Mouse (Mus musculus) lung, postnatal 0 days (tissue): ENCODE measurements at regions not wholly inside any gene's neighbourhood (a gene's known extent, or its start where the extent isn't known, plus 50 kb on each side); places are given as distances from the start of the nearest gene placed in this dataset.
A peak's percentile ranks its signal among the peaks of the same experiment; 100 is the strongest.

ENCODE experiments used
- ATAC-seq: fragments of 200-750 bp; cut with Nextera tagmentation; 2 replicates; pipeline ENCODE4 v1.8.0; 2017; ENCODE audit warnings: moderate library complexity
- DNase-seq: peaks from one replicate; pipeline ENCODE4 v3.0.0-alpha.2; 2016; ENCODE audit warnings: low spot score
- H3K27ac ChIP-seq: fragments of 300-500 bp; sonication (generic); 2 replicates; pipeline ENCODE4 v1.5.1; 2014; ENCODE audit warnings: antibody characterized with exemption, mild to moderate bottlenecking, low read length, mixed read lengths
- H3K27me3 ChIP-seq: fragments of 300-500 bp; sonication (generic); replicated peaks from 2 replicates; pipeline ENCODE4 v1.6.1; 2014; ENCODE audit warnings: low read length, mixed read lengths; ENCODE audit not compliant: insufficient read depth
- H3K36me3 ChIP-seq: fragments of 300-500 bp; sonication (generic); 2 replicates; pipeline ENCODE4 v1.6.1; 2014; ENCODE audit warnings: low read length, mixed read lengths; ENCODE audit not compliant: insufficient read depth
- H3K4me1 ChIP-seq: fragments of 300-500 bp; sonication (generic); 2 replicates; pipeline ENCODE4 v1.6.1; 2014; ENCODE audit warnings: antibody characterized with exemption, low read depth, low read length, mixed read lengths; ENCODE audit not compliant: insufficient read depth
- H3K4me2 ChIP-seq: fragments of 300-500 bp; sonication (generic); replicated peaks from 2 replicates; pipeline ENCODE4 v1.6.1; 2014; ENCODE audit warnings: low read depth, mild to moderate bottlenecking, low read length, moderate library complexity, mixed read lengths
- H3K4me3 ChIP-seq: fragments of 300-500 bp; sonication (generic); 2 replicates; pipeline ENCODE4 v1.5.1; 2014; ENCODE audit warnings: low read depth, low read length
- H3K9ac ChIP-seq: fragments of 300-500 bp; sonication (generic); replicated peaks from 2 replicates; pipeline ENCODE4 v1.6.1; 2014; ENCODE audit warnings: low read depth, mild to moderate bottlenecking
- H3K9me3 ChIP-seq: fragments of 300-500 bp; sonication (generic); 2 replicates; pipeline ENCODE4 v1.6.1; 2016; ENCODE audit warnings: low read length, mixed read lengths
- CTCF ChIP-seq: IDR thresholded peaks from 2 replicates; pipeline ENCODE4 v1.5.1; 2016; ENCODE audit warnings: antibody characterized with exemption, mild to moderate bottlenecking
- EP300 ChIP-seq: IDR thresholded peaks from 2 replicates; pipeline ENCODE4 v1.6.1; 2016; ENCODE audit warnings: antibody characterized with exemption, mild to moderate bottlenecking, control low read depth
- WGBS: fragments of 180-500 bp; shearing (Covaris S2); extraction: QIAGEN DNeasy Blood & Tissue Kit; methylation state at CpG from one replicate; pipeline ENCODE4 v1.1.7; 2014; 5-methylcytosine and 5-hydroxymethylcytosine counted together

DNA sequence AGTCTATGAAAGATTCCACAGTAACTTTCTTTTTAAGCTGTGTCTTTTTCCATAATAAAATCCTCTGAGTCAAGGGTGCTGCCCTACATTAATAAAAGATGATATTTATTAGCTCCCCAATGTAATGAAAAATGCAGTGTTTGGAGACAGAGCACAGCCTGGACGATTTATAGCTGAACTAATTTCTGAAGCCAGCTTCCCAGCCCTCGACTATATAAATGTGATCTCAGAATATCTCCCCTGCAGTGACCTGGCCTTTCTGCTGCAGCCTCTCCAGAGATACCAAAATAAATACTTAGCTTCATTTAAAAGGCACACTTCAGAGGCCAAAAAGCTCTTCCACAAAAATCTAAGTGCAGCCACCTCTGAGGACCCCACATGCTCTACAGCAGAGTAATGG lies 534.7 kb downstream of the Zfp619 start:
- 29% methylated on average over 2 of the region's 2 CpGs for WGBS
- no peaks in the 10 kb centered on the region for H3K4me1 ChIP-seq
- H3K27ac ChIP-seq, result no peak overlapping the region
- TF ChIP-seq EP300 (no peak), CTCF (no peak)
- H3K9ac ChIP-seq, result no peak overlapping the region
- no peak for ATAC-seq
- no peak overlapping the region for H3K4me2 ChIP-seq
- H3K4me3 ChIP-seq, result no peak overlapping the region
- H3K9me3 ChIP-seq, result no peaks in the 10 kb centered on the region
- H3K36me3 ChIP-seq, result no peaks in the 10 kb centered on the region
- no peaks in the 10 kb centered on the region for H3K27me3 ChIP-seq
- DNase-seq, result no peak

DNA sequence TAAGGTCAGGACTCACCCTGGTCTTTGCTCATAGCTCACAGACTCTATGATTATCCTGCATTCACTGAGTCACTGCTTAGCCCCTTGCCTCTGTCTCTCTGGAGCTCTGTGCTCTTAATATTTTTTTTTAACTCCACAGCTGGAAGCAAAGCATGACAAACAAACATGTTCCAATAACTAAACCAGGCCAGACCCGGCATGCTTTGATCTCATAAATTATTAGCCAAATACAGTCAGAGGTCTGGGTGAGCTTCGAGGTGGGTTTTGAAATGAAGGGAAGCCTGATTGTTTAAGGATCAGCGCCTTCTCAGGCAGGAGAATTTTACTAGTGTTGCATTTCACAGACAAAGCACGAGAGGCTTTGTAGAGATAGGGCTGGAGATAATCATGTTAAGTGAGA lies 541.3 kb downstream of the Zfp619 start:
- Histone ChIP-seq H3K27ac (no peak overlapping the region), H3K9ac (no peak overlapping the region), H3K36me3 (no peaks in the 10 kb centered on the region), H3K9me3 (no peaks in the 10 kb centered on the region), H3K4me1 (no peaks in the 10 kb centered on the region), H3K4me3 (no peak overlapping the region), H3K27me3 (no peaks in the 10 kb centered on the region), H3K4me2 (no peak overlapping the region)
- DNase-seq (no peak), ATAC-seq (no peak)
- no peak for TF ChIP-seq CTCF
- TF ChIP-seq EP300, result no peak
- 54% methylated on average over 4 of the region's 4 CpGs for WGBS

GRCm38 (mm10) chr7:40064631-40065030 lies 547.1 kb downstream of the Zfp619 start:
- H3K4me1 ChIP-seq, result no peaks in the 10 kb centered on the region
- no peaks in the 10 kb centered on the region for H3K36me3 ChIP-seq
- H3K9ac ChIP-seq, result no peak overlapping the region
- H3K4me2 ChIP-seq, result no peak overlapping the region
- no peaks in the 10 kb centered on the region for H3K27me3 ChIP-seq
- ATAC-seq (no peak), DNase-seq (no peak)
- no peaks in the 10 kb centered on the region for H3K9me3 ChIP-seq
- no peak overlapping the region for H3K27ac ChIP-seq
- TF ChIP-seq CTCF, result no peak
- TF ChIP-seq EP300, result no peak
- WGBS, result 39% methylated on average over 2 of the region's 2 CpGs
- H3K4me3 ChIP-seq, result no peak overlapping the region

DNA sequence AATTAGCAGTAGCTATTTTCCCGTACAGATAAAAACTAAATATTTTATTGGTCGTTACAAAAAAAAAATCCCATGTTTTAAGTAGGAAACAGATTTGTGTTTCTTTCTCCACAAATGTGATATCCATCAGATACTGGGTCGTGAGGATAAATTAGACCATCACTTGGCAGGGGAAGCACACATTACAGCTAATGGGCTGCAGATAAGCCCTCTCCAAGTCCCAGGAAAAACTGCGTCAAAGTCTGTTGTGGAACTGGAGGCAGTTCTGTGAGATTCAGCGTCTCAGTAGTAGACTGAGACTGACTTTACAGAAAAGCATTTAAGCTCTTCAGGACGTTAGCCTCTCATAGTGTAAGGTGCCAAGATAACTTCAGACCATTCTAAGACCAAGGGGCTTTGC lies 548.0 kb downstream of the Zfp619 start:
- H3K4me1 ChIP-seq, result no peaks in the 10 kb centered on the region
- H3K4me2 ChIP-seq, result no peak overlapping the region
- DNase-seq (no peak), ATAC-seq (no peak)
- TF ChIP-seq CTCF (no peak), EP300 (no peak)
- WGBS, result 57% methylated on average over 6 of the region's 6 CpGs
- no peak overlapping the region for H3K27ac ChIP-seq
- H3K9me3 ChIP-seq, result no peaks in the 10 kb centered on the region
- H3K4me3 ChIP-seq, result no peak overlapping the region
- H3K27me3 ChIP-seq, result no peaks in the 10 kb centered on the region
- no peaks in the 10 kb centered on the region for H3K36me3 ChIP-seq
- no peak overlapping the region for H3K9ac ChIP-seq

GRCm38 (mm10) chr7:40067378-40067777 lies 549.8 kb downstream of the Zfp619 start:
- DNase-seq (no peak), ATAC-seq (no peak)
- Histone ChIP-seq H3K9me3 (no peaks in the 10 kb centered on the region), H3K9ac (no peak overlapping the region), H3K4me1 (no peaks in the 10 kb centered on the region), H3K36me3 (no peaks in the 10 kb centered on the region), H3K27me3 (no peaks in the 10 kb centered on the region), H3K4me3 (no peak overlapping the region), H3K27ac (no peak overlapping the region), H3K4me2 (no peak overlapping the region)
- TF ChIP-seq CTCF (no peak), EP300 (no peak)
- WGBS, result 42% methylated on average over 1 of the region's 1 CpGs

DNA sequence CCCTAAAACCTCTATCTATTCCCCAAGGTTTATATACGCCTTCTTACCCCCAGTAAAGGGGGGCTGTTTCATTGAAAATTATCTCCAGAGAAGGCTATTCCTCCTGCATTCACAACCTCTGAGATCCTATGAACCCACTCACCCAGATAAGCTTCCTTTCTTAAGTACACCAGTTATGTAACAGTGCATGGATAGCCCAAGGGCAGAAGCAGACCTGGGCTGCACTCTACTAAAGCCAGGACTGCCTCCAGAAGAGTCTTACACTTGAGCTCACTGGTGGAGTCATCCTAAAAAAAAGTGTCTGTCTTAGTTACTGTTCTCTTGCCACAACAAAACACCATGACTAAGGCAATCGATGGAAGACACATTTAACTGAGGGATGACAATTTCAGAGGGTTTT lies 553.7 kb downstream of the Zfp619 start:
- H3K4me2 ChIP-seq, result no peak overlapping the region
- DNase-seq (no peak), ATAC-seq (no peak)
- H3K4me3 ChIP-seq, result no peak overlapping the region
- 69% methylated on average over 2 of the region's 2 CpGs for WGBS
- no peak for TF ChIP-seq CTCF
- TF ChIP-seq EP300, result no peak
- no peaks in the 10 kb centered on the region for H3K27me3 ChIP-seq
- no peaks in the 10 kb centered on the region for H3K9me3 ChIP-seq
- H3K4me1 ChIP-seq, result no peaks in the 10 kb centered on the region
- H3K36me3 ChIP-seq, result no peaks in the 10 kb centered on the region
- H3K9ac ChIP-seq, result no peak overlapping the region
- no peak overlapping the region for H3K27ac ChIP-seq

DNA sequence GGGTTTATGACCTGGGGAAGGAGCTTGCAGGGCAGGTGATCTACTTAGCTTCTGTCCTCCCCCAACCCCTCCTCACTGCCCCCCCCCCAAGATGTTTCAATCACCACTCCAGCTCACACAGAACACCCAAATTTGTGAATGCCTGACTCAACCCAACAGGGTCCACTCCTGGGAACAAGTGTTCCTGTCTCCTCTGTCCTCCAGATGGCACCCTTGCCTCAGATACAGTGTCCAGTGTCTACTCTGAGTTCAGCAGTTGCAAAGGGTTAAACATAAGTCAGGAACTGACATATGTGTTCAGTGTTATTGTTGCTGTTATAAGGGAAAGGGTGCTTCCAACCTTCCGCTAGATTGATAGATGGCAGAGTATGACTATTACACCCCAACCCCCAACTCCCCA lies 554.9 kb downstream of the Zfp619 start:
- H3K4me2 ChIP-seq, result no peak overlapping the region
- TF ChIP-seq CTCF (peak; percentile 14; the same call in 1 of the 2 replicates), EP300 (no peak)
- H3K27me3 ChIP-seq, result no peaks in the 10 kb centered on the region
- no peaks in the 10 kb centered on the region for H3K9me3 ChIP-seq
- H3K4me3 ChIP-seq, result no peak overlapping the region
- DNase-seq (no peak), ATAC-seq (no peak)
- WGBS, result 70% methylated on average over 1 of the region's 1 CpGs
- no peaks in the 10 kb centered on the region for H3K36me3 ChIP-seq
- no peak overlapping the region for H3K9ac ChIP-seq
- no peaks in the 10 kb centered on the region for H3K4me1 ChIP-seq
- H3K27ac ChIP-seq, result no peak overlapping the region
